Mouse (Mus musculus) limb, embryonic 14.5 days (tissue): ENCODE results near the gene Iqcn. TPM values are rescaled to one million over a fixed set of nuclear protein-coding genes. Genes with fewer than 3 reads are reported as not detected.

Experiments
- ATAC-seq: fragments of 200-750 bp; cut with Nextera tagmentation; 2 replicates; pipeline ENCODE4 v1.8.0; 2017; ENCODE audit warnings: low read depth, moderate number of reproducible peaks, moderate TSS enrichment; ENCODE audit not compliant: low FRiP score
- DNase-seq: peaks from one replicate; pipeline ENCODE4 v3.0.0-alpha.2; 2015; ENCODE audit warnings: low spot score
- H3K27ac ChIP-seq: fragments of 300-500 bp; sonication (generic); replicated peaks from 2 replicates; pipeline ENCODE4 v1.5.1; 2014; ENCODE audit warnings: low read depth, mild to moderate bottlenecking, low read length, moderate library complexity, mixed read lengths
- H3K27me3 ChIP-seq: fragments of 300-500 bp; sonication (generic); 2 replicates; pipeline ENCODE4 v1.6.1; 2014; ENCODE audit warnings: low read length, mixed read lengths; ENCODE audit not compliant: control insufficient read depth, insufficient read depth
- H3K36me3 ChIP-seq: fragments of 300-500 bp; sonication (generic); 2 replicates; pipeline ENCODE4 v1.6.1; 2014; ENCODE audit warnings: mild to moderate bottlenecking, low read length, moderate library complexity, mixed read lengths; ENCODE audit not compliant: control insufficient read depth, insufficient read depth
- H3K4me1 ChIP-seq: fragments of 300-500 bp; sonication (generic); 2 replicates; pipeline ENCODE4 v1.6.1; 2014; ENCODE audit warnings: antibody characterized with exemption, low read length, mixed read lengths; ENCODE audit not compliant: control insufficient read depth, insufficient read depth
- H3K4me2 ChIP-seq: fragments of 300-500 bp; sonication (generic); replicated peaks from 2 replicates; pipeline ENCODE4 v1.6.1; 2014; ENCODE audit warnings: low read depth, mild to moderate bottlenecking, low read length, moderate library complexity; ENCODE audit not compliant: severe bottlenecking
- H3K4me3 ChIP-seq: fragments of 300-500 bp; sonication (generic); replicated peaks from 2 replicates; pipeline ENCODE4 v1.5.1; 2014; ENCODE audit warnings: low read length
- H3K9ac ChIP-seq: fragments of 300-500 bp; sonication (generic); 2 replicates; pipeline ENCODE4 v1.6.1; 2014; ENCODE audit warnings: mild to moderate bottlenecking, low read depth, low read length, moderate library complexity; ENCODE audit not compliant: severe bottlenecking
- H3K9me3 ChIP-seq: fragments of 300-500 bp; sonication (generic); 2 replicates; pipeline ENCODE4 v1.6.1; 2016; ENCODE audit warnings: low read length; ENCODE audit not compliant: control insufficient read depth
- POLR2A ChIP-seq: fragments of 200-500 bp; IDR thresholded peaks from 2 replicates; pipeline ENCODE4 v1.8.0; 2012; ENCODE audit warnings: inconsistent platforms, mild to moderate bottlenecking, moderate library complexity, borderline replicate concordance; ENCODE audit not compliant: insufficient read depth, insufficient read length; ENCODE audit errors: extremely low read depth
- WGBS: fragments of 180-500 bp; shearing (Covaris S2); extraction: QIAGEN DNeasy Blood & Tissue Kit; methylation state at CpG from one replicate; pipeline ENCODE4 v1.1.7; 2014; 5-methylcytosine and 5-hydroxymethylcytosine counted together
- polyA plus RNA-seq, 2 experiments: library from polyadenylated mRNA; depleted of rRNA in 1 of 2; stranded (reverse) in 1 of 2; unstranded in 1 of 2; fragments of >200 nt; fragmentation: Nextera tagmentation in 1 of 2; extraction: Ambion mirVana in 1 of 2; gene quantifications; 2 replicates each; pipeline versions ENCODE4 v1.2.1 to v1.2.3; 2012 to 2014

The Iqcn gene
- polyA plus RNA-seq, 2 experiments, result 0.04 to 0.10 TPM

- DNase-seq (no peak), ATAC-seq (no peak)
- no peak overlapping the region for H3K27ac ChIP-seq
- H3K4me3 ChIP-seq, result no peak overlapping the region
- no peak overlapping the region for H3K9ac ChIP-seq
- H3K9me3 ChIP-seq, result no peaks in the 10 kb centered on the region
- no peak for TF ChIP-seq POLR2A
- H3K4me1 ChIP-seq, result peaks cover 18% of the 10 kb centered on the region
- H3K36me3 ChIP-seq, result peaks cover 23% of the 10 kb centered on the region
- H3K27me3 ChIP-seq, result no peaks in the 10 kb centered on the region
- no peak overlapping the region for H3K4me2 ChIP-seq
- 77% methylated on average over 22 of the region's 22 CpGs for WGBS
Observed at GRCm38 (mm10) chr8:70757523-70758307, 54.5 kb downstream of the Iqcn start.

GRCm38 (mm10) chr8:70758308-70758615, 55.0 kb downstream of the Iqcn start:
- 86% methylated on average over 7 of the region's 7 CpGs for WGBS
- DNase-seq (no peak), ATAC-seq (no peak)
- no peak overlapping the region for H3K4me2 ChIP-seq
- no peak for TF ChIP-seq POLR2A
- no peaks in the 10 kb centered on the region for H3K9me3 ChIP-seq
- no peaks in the 10 kb centered on the region for H3K27me3 ChIP-seq
- no peak overlapping the region for H3K9ac ChIP-seq
- H3K27ac ChIP-seq, result no peak overlapping the region
- H3K4me1 ChIP-seq, result peaks cover 15% of the 10 kb centered on the region
- H3K4me3 ChIP-seq, result no peak overlapping the region
- peaks cover 23% of the 10 kb centered on the region for H3K36me3 ChIP-seq

- H3K27ac ChIP-seq, result no peak overlapping the region
- H3K27me3 ChIP-seq, result no peaks in the 10 kb centered on the region
- peaks cover 11% of the 10 kb centered on the region for H3K4me1 ChIP-seq
- peaks cover 23% of the 10 kb centered on the region for H3K36me3 ChIP-seq
- H3K9ac ChIP-seq, result no peak overlapping the region
- H3K4me2 ChIP-seq, result no peak overlapping the region; the same call in 1 of the 2 replicates
- DNase-seq, result no peak
- no peaks in the 10 kb centered on the region for H3K9me3 ChIP-seq
- no peak for TF ChIP-seq POLR2A
- H3K4me3 ChIP-seq, result no peak overlapping the region
- WGBS, result 68% methylated on average over 18 of the region's 19 CpGs
- no peak for ATAC-seq
Observed at GRCm38 (mm10) chr8:70758616-70759561, 55.6 kb downstream of the Iqcn start.

- H3K9ac ChIP-seq, result peak overlapping the region; percentile 72
- H3K27ac ChIP-seq, result 0 out of 2 replicates have a peak overlapping the region, but pooled peaks have one; percentile 33
- no peak for DNase-seq
- H3K4me3 ChIP-seq, result peak overlapping the region; percentile 71
- H3K9me3 ChIP-seq, result no peaks in the 10 kb centered on the region
- no peak for TF ChIP-seq POLR2A
- 1% methylated on average over 12 of the region's 22 CpGs for WGBS
- no peaks in the 10 kb centered on the region for H3K27me3 ChIP-seq
- H3K36me3 ChIP-seq, result peaks cover 23% of the 10 kb centered on the region
- ATAC-seq, result no peak
- H3K4me2 ChIP-seq, result peak overlapping the region; percentile 98
- H3K4me1 ChIP-seq, result peaks cover 8% of the 10 kb centered on the region
Observed at GRCm38 (mm10) chr8:70760350-70760749, 57.1 kb downstream of the Iqcn start.

GRCm38 (mm10) chr8:70760775-70761406, 57.6 kb downstream of the Iqcn start, which contains the start of gene Mpv17l2:
Gene Mpv17l2, minus strand, starts transcription at chr8:70760946.
- H3K27ac ChIP-seq, result 0 out of 2 replicates have a peak within 1 kb of the TSS, but pooled peaks have one; percentile 33
- WGBS, result under 1% methylated on average over 54 of the region's 55 CpGs
- no peaks in the 10 kb centered on the region for H3K9me3 ChIP-seq
- H3K4me1 ChIP-seq, result peaks cover 11% of the 10 kb centered on the region
- H3K36me3 ChIP-seq, result peaks cover 23% of the 10 kb centered on the region
- H3K4me3 ChIP-seq, result peak within 1 kb of the TSS; percentile 71
- H3K27me3 ChIP-seq, result no peaks in the 10 kb centered on the region
- ATAC-seq (peak; percentile 97), DNase-seq (peak; percentile 97)
- H3K9ac ChIP-seq, result peak within 1 kb of the TSS; percentile 72
- TF ChIP-seq POLR2A, result no peak
- H3K4me2 ChIP-seq, result peak within 1 kb of the TSS; percentile 98
